Mouse (Mus musculus): ENCODE results near the gene E2f8.

- TF ChIP-seq POLR2A (IDR thresholded peaks at IDR 0.05; ENCODE audit: control insufficient read depth in 1 of 2, insufficient read depth in 1 of 2, low read depth in 1 of 2, low read length in 2 of 2, poor library complexity in 1 of 2), result no peak
- TF ChIP-seq USF1 (IDR thresholded peaks at IDR 0.05; ENCODE audit: low read depth, low read length), result no peak
- peak; percentile 82 to 89 (median 87) for TF ChIP-seq CTCF (IDR thresholded peaks at IDR 0.05 in 2 of 3, conservative IDR thresholded peaks at IDR 0.05 in 1 of 3; ENCODE audit: control insufficient read depth in 1 of 3, insufficient read depth in 1 of 3, low read depth in 2 of 3, low read length in 3 of 3, poor library complexity in 1 of 3, severe bottlenecking in 1 of 3)
- no peak for TF ChIP-seq E2F4 (IDR thresholded peaks at IDR 0.05; ENCODE audit: borderline replicate concordance, low read depth, low read length)
These were observed 12.8 kb upstream of the E2f8 start for GRCm38 (mm10) chr7:48894152-48894551.

Data from MEL (cell line).